Mouse (Mus musculus) megakaryocyte, embryonic 14.5 days (primary cell): ENCODE data around the gene Rasgrp1.

Source experiments
- FLI1 ChIP-seq: IDR thresholded peaks from 2 replicates; pipeline ENCODE4 v1.6.1; 2012; ENCODE audit warnings: low read length, inconsistent platforms, mixed read lengths
- GATA1 ChIP-seq: IDR thresholded peaks from 3 replicates; pipeline ENCODE4 v1.6.1; 2012; ENCODE audit warnings: mixed read lengths, low read length, inconsistent platforms, borderline replicate concordance

DNA sequence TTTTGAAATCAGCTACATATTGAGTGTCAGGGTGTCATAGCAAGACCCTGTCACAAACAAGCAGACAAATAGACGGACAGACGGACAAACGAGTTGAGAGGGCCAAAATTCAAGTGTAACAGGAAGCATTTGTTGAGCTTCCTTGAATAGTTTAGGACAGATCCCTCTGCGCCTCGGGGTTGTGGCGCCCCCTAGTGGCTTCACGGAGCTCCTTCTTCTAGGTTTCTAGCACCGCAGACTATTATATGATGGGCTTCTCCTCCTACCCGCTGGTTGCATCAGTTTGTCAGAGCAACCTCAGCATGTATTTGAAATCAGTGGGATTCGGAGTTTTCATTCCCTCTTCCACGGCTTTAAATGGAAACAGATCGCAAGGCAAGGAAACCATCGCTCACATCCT is 111.5 kb downstream of the Rasgrp1 start:
- no peak for TF ChIP-seq FLI1
- TF ChIP-seq GATA1, result no peak
